Comparison of ENCODE assay signal across 12 mouse cellular contexts in genomic region chr9:45931958-45932357, GRCm38 (mm10). TPM values are rescaled to one million over a fixed set of nuclear protein-coding genes. Genes with fewer than 3 reads are reported as not detected.
A peak's percentile ranks its signal among the peaks of the same experiment; 100 is the strongest.
DNase-seq lines count a peak whose midpoint lies in the region; ATAC-seq and TF ChIP-seq lines count a peak whose summit lies in the region.
"Had no signal": no experiment of that assay in that cellular context is flagged by ENCODE, and none has a peak within 500 bp of the region (broad histone marks: within the 10 kb centered on the region; RNA-seq: fewer than 3 reads in every experiment).

No protein-coding gene starts in this region.

- H3K9me3 ChIP-seq in kidney, embryonic 15.5 days (replicated peaks) = no peaks in the 10 kb centered on the region

- H3K27ac ChIP-seq in kidney, embryonic 15.5 days = no peak overlapping the region
- H3K27ac ChIP-seq in embryonic fibroblast, embryonic 13.5 days (ENCODE audit: insufficient read depth, low read length) = peak overlapping the region; percentile 16

- no peak overlapping the region for H3K4me3 ChIP-seq in kidney, embryonic 15.5 days (replicated peaks)
- H3K4me3 ChIP-seq in embryonic fibroblast, embryonic 13.5 days (ENCODE audit: insufficient read depth, low read length) = peak overlapping the region; percentile 68
- H3K4me3 ChIP-seq: erythroblast, embryonic 14.5 days; myocyte had no signal

- TF ChIP-seq CTCF in embryonic fibroblast, embryonic 13.5 days (IDR thresholded peaks at IDR 0.05; ENCODE audit: borderline replicate concordance, insufficient read depth, low read length) = no peak

- peak; percentile 42 for DNase-seq in kidney, adult 9 months
- DNase-seq in adipocyte (ENCODE audit: low spot score) = peak; percentile 91
- peak; percentile 62 for DNase-seq in lung, postnatal 14 days
- no peak for DNase-seq in spleen, adult 18-20 months
- DNase-seq: heart, postnatal 14 days; thymus, postnatal 4 days had no signal

- TF ChIP-seq POLR2A in embryonic fibroblast, embryonic 13.5 days (IDR thresholded peaks at IDR 0.05; ENCODE audit: low read depth, low read length) = no peak; the same call in 1 of the 2 replicates

- WGBS in kidney, embryonic 15.5 days = 35% methylated on average over 1 of the region's 1 CpGs

- ATAC-seq in kidney, embryonic 15.5 days (replicated peaks; ENCODE audit: low FRiP score) = no peak
- ATAC-seq in erythroid progenitor cell, adult 5-6 weeks (replicated peaks; ENCODE audit: low FRiP score, poor library complexity, severe bottlenecking) = no peak

- peaks cover 23% of the 10 kb centered on the region for H3K4me1 ChIP-seq in kidney, embryonic 15.5 days
- H3K4me1 ChIP-seq in embryonic fibroblast, embryonic 13.5 days (ENCODE audit: control insufficient read depth, insufficient read depth, low read length) = peaks cover 7% of the 10 kb centered on the region

- no peak overlapping the region for H3K4me2 ChIP-seq in kidney, embryonic 15.5 days

- peaks cover 45% of the 10 kb centered on the region for H3K36me3 ChIP-seq in kidney, embryonic 15.5 days

- peaks cover 4% of the 10 kb centered on the region for H3K27me3 ChIP-seq in kidney, embryonic 15.5 days

- H3K9ac ChIP-seq in kidney, embryonic 15.5 days = no peak overlapping the region

RNA-seq across cellular contexts. Expression of gene Tagln, which starts 3.9 kb away (rescaled TPM):
- 56.4 and 108 TPM in 2 replicates for polyA plus RNA-seq in kidney, embryonic 15.5 days (2015; fragmentation: Nextera tagmentation; extraction: Ambion mirVana)
- 1,824 and 2,709 TPM in 2 replicates for polyA plus RNA-seq in embryonic fibroblast, embryonic 13.5 days (2011; ENCODE audit: insufficient read length, low read depth, missing spikeins)
- total RNA-seq in erythroid progenitor cell, adult 5-6 weeks (2015; ENCODE audit: low replicate concordance) = not detected in 2 replicates
- total RNA-seq in erythroid progenitor cell, adult 5-6 weeks (2017; ENCODE audit: low replicate concordance) = not detected in 2 replicates
- total RNA-seq: megakaryocyte-erythroid progenitor cell, adult 5-6 weeks had no signal
- polyA plus RNA-seq: erythroblast, embryonic 14.5 days had no signal

RNA-seq across cellular contexts. Expression of gene Sidt2, which starts 23.1 kb away (rescaled TPM):
- polyA plus RNA-seq in kidney, embryonic 15.5 days (2015; fragmentation: Nextera tagmentation; extraction: Ambion mirVana) = 37.3 and 39.3 TPM in 2 replicates
- 153 and 185 TPM in 2 replicates for polyA plus RNA-seq in embryonic fibroblast, embryonic 13.5 days (2011; ENCODE audit: insufficient read length, low read depth, missing spikeins)
- total RNA-seq in erythroid progenitor cell, adult 5-6 weeks (2015; ENCODE audit: low replicate concordance) = 16.3 and 20.5 TPM in 2 replicates
- 17.2 and 22.2 TPM in 2 replicates for total RNA-seq in erythroid progenitor cell, adult 5-6 weeks (2017; ENCODE audit: low replicate concordance)

RNA-seq across cellular contexts. Expression of gene Rnf214, which starts 25.2 kb away (rescaled TPM):
- 57.4 and 62.3 TPM in 2 replicates for polyA plus RNA-seq in kidney, embryonic 15.5 days (2015; fragmentation: Nextera tagmentation; extraction: Ambion mirVana)
- 39.7 and 43.6 TPM in 2 replicates for polyA plus RNA-seq in embryonic fibroblast, embryonic 13.5 days (2011; ENCODE audit: insufficient read length, low read depth, missing spikeins)
- 11.5 and 28.9 TPM in 2 replicates for total RNA-seq in erythroid progenitor cell, adult 5-6 weeks (2015; ENCODE audit: low replicate concordance)
- 71.4 and 81.8 TPM in 2 replicates for total RNA-seq in erythroid progenitor cell, adult 5-6 weeks (2017; ENCODE audit: low replicate concordance)

RNA-seq across cellular contexts. Expression of gene Pcsk7, which starts 25.7 kb away (rescaled TPM):
- 19.4 and 22.0 TPM in 2 replicates for polyA plus RNA-seq in kidney, embryonic 15.5 days (2015; fragmentation: Nextera tagmentation; extraction: Ambion mirVana)
- 19.6 and 24.0 TPM in 2 replicates for polyA plus RNA-seq in embryonic fibroblast, embryonic 13.5 days (2011; ENCODE audit: insufficient read length, low read depth, missing spikeins)
- 7.6 and 13.4 TPM in 2 replicates for total RNA-seq in erythroid progenitor cell, adult 5-6 weeks (2015; ENCODE audit: low replicate concordance)
- 10.1 and 12.5 TPM in 2 replicates for total RNA-seq in erythroid progenitor cell, adult 5-6 weeks (2017; ENCODE audit: low replicate concordance)

Comparison
In these comparisons a context has a peak if more than half of its experiments do, and no peak if none do; other contexts are left out.
1. DNase-seq: peak in kidney, adult 9 months (single experiment), adipocyte (single experiment) and lung, postnatal 14 days (single experiment); none in spleen, adult 18-20 months (0 of 2).
2. RNA of gene Tagln, which starts 3.9 kb away (polyA plus RNA-seq): 1,824 to 2,709 TPM in embryonic fibroblast, embryonic 13.5 days; 56.4 to 108 TPM in kidney, embryonic 15.5 days; every median in the first group is over 10 times any median in the second.